Mouse (Mus musculus): ENCODE measurements around the gene Fbxl5. TPM values are rescaled to one million over a fixed set of nuclear protein-coding genes. Genes with fewer than 3 reads are reported as not detected.

The Fbxl5 gene
- total RNA-seq (2023) = 100 to 1,000 TPM; 218 to 276 TPM

GRCm38 (mm10) chr5:43821538-43821937 is at the start of gene Fbxl5:
Gene Fbxl5 (minus strand): TSS chr5:43821638.

GRCm38 (mm10) chr5:43868253-43868652 is 46.8 kb upstream of the Fbxl5 start, which contains the start of gene Cd38:
Gene Cd38 (plus strand): TSS chr5:43868553.

GRCm38 (mm10) chr5:43818695-43819094 is 2.7 kb downstream of the Fbxl5 start, which contains the start of gene Bst1:
Gene Bst1 (plus strand): TSS chr5:43818885.

Other genes with a start within 250 kb of the Fbxl5 start
- gene Cc2d2a, start 159.3 kb downstream of the Fbxl5 start, total RNA-seq (2023) = under 1 TPM; 0.11 to 0.42 TPM
- gene Bst1, start 2.8 kb downstream of the Fbxl5 start, total RNA-seq (2023) = 10 to 100 TPM; 73.0 to 91.0 TPM
- gene Cd38, start 46.9 kb upstream of the Fbxl5 start, total RNA-seq (2023) = under 1 TPM; 0.68 to 0.95 TPM
- gene Gm7879, start 91.5 kb upstream of the Fbxl5 start, total RNA-seq (2023) = 10 to 100 TPM in 1 of 2 experiments, 1 to 10 TPM in 1; 9.5 to 13.2 TPM
- gene Fgfbp1, start 160.1 kb upstream of the Fbxl5 start, total RNA-seq (2023) = not detected

Measured in neutrophil, adult 83 days (primary cell).